Mouse (Mus musculus) midbrain, embryonic 14.5 days (tissue): ENCODE results near the gene Yod1. TPM values are rescaled to one million over a fixed set of nuclear protein-coding genes. Genes with fewer than 3 reads are reported as not detected.

Source experiments
- ATAC-seq: fragments of 200-750 bp; cut with Nextera tagmentation; 2 replicates; pipeline ENCODE4 v1.8.0; 2017; ENCODE audit warnings: moderate number of reproducible peaks, moderate library complexity; ENCODE audit not compliant: low FRiP score, low TSS enrichment
- DNase-seq: peaks from one replicate; pipeline ENCODE4 v3.0.0-alpha.2; 2015
- H3K27ac ChIP-seq: fragments of 300-500 bp; sonication (generic); replicated peaks from 2 replicates; pipeline ENCODE4 v1.5.1; 2014; ENCODE audit warnings: mild to moderate bottlenecking, low read depth, low read length, moderate library complexity
- H3K27me3 ChIP-seq: fragments of 300-500 bp; sonication (generic); 2 replicates; pipeline ENCODE4 v1.6.1; 2014; ENCODE audit warnings: low read length, control low read depth, mixed read lengths; ENCODE audit not compliant: control insufficient read depth, insufficient read depth
- H3K36me3 ChIP-seq: fragments of 300-500 bp; sonication (generic); 2 replicates; pipeline ENCODE4 v1.6.1; 2014; ENCODE audit warnings: low read length, control low read depth; ENCODE audit not compliant: control insufficient read depth, insufficient read depth
- H3K4me1 ChIP-seq: fragments of 300-500 bp; sonication (generic); 2 replicates; pipeline ENCODE4 v1.6.1; 2014; ENCODE audit warnings: mild to moderate bottlenecking, antibody characterized with exemption, low read length, control low read depth; ENCODE audit not compliant: control insufficient read depth, insufficient read depth
- H3K4me2 ChIP-seq: fragments of 300-500 bp; sonication (generic); 2 replicates; pipeline ENCODE4 v1.6.1; 2014; ENCODE audit warnings: mild to moderate bottlenecking, low read length, moderate library complexity
- H3K4me3 ChIP-seq: fragments of 300-500 bp; sonication (generic); replicated peaks from 2 replicates; pipeline ENCODE4 v1.5.1; 2014; ENCODE audit warnings: low read depth, low read length
- H3K9ac ChIP-seq: fragments of 300-500 bp; sonication (generic); replicated peaks from 2 replicates; pipeline ENCODE4 v1.6.1; 2014; ENCODE audit warnings: mild to moderate bottlenecking, low read length, moderate library complexity
- H3K9me3 ChIP-seq: fragments of 300-500 bp; sonication (generic); 2 replicates; pipeline ENCODE4 v1.6.1; 2016; ENCODE audit warnings: low read length, control low read depth, mixed read lengths; ENCODE audit not compliant: control insufficient read depth
- WGBS: fragments of 180-500 bp; shearing (Covaris S2); extraction: QIAGEN DNeasy Blood & Tissue Kit; methylation state at CpG from one replicate; pipeline ENCODE4 v1.1.7; 2014; 5-methylcytosine and 5-hydroxymethylcytosine counted together
- polyA plus RNA-seq: library from polyadenylated mRNA; unstranded; fragments of >200 nt; fragmentation: Nextera tagmentation; extraction: Ambion mirVana; gene quantifications from 2 replicates; pipeline ENCODE4 v1.2.1, GENCODE M21; 2014

Gene Yod1
- polyA plus RNA-seq, 1 experiment from 2014 or later, result 15.4 TPM

DNA sequence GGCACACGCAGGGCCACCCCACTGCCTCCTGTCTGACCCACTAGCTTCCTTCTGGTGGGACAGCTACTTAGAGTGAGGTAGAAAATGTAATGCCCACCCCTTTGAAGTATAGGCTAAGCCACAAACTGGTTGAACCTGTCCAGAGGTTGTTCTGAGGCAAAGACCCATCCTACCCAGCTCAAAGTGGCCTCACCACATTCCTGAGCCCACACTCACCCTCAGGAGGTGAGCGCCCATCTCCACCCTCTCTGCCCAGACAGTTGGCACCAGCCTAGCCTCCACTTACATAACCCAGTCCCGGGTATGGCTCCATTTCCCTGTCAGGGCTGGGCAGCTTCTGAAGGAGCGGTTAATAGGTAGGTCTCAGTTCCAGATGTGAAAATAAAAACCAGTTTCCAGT lies 53.4 kb downstream of the Yod1 start:
- Histone ChIP-seq H3K36me3 (no peaks in the 10 kb centered on the region), H3K27ac (no peak overlapping the region), H3K9me3 (no peaks in the 10 kb centered on the region), H3K27me3 (no peaks in the 10 kb centered on the region), H3K4me1 (no peaks in the 10 kb centered on the region), H3K9ac (no peak overlapping the region), H3K4me3 (no peak overlapping the region), H3K4me2 (no peak overlapping the region)
- DNase-seq (no peak), ATAC-seq (no peak)
- WGBS, result 93% methylated on average over 4 of the region's 4 CpGs

DNA sequence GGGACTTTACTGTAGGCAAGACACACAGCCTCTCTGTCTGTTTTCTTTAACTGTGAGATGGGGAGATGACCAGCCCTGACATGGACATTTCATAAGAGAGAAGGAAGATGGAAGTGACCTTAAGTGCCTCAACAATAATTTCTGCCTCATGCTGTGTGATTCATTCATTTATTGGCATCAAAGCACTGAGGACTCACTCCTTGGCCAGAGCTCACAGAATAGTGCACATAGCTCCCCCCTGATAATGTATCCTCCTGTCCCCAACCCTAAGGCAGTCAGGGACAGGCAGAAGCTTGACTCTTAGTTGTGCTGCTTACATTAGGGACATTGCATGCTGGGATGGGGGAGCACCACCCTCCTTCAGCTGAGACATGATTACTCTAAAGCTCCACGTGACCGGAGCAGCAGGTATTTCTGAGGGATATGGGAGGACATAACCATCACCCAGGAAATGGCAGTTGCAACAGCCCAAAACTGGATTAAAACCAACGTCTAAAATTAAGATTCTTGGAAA lies 53.9 kb downstream of the Yod1 start:
- H3K4me1 ChIP-seq, result no peaks in the 10 kb centered on the region
- H3K4me3 ChIP-seq, result no peak overlapping the region
- H3K36me3 ChIP-seq, result no peaks in the 10 kb centered on the region
- no peaks in the 10 kb centered on the region for H3K9me3 ChIP-seq
- no peak overlapping the region for H3K9ac ChIP-seq
- ATAC-seq, result no peak
- no peak overlapping the region for H3K4me2 ChIP-seq
- no peak overlapping the region for H3K27ac ChIP-seq
- no peak for DNase-seq
- 76% methylated on average over 3 of the region's 3 CpGs for WGBS
- no peaks in the 10 kb centered on the region for H3K27me3 ChIP-seq

Other genes starting within 250 kb of the Yod1 start
- gene Zp3r, start 87.7 kb upstream of the Yod1 start, polyA plus RNA-seq, result not detected in 2 replicates
- gene C4bp, start 55.7 kb upstream of the Yod1 start, polyA plus RNA-seq, result 0.16 TPM in 1 of 2 replicates, not detected in the other
- gene Gm29427, start 1.5 kb upstream of the Yod1 start, polyA plus RNA-seq, result not detected in 2 replicates
- gene Pfkfb2, start 11.9 kb downstream of the Yod1 start, polyA plus RNA-seq, result 21.9 and 24.8 TPM in 2 replicates
- 0.18 and 0.28 TPM in 2 replicates for gene AA986860, start 14.6 kb downstream of the Yod1 start, polyA plus RNA-seq
- gene Fcamr, start 83.6 kb downstream of the Yod1 start, polyA plus RNA-seq, result not detected in 2 replicates
- gene Pigr, start 109.4 kb downstream of the Yod1 start, polyA plus RNA-seq, result not detected in 2 replicates
- gene Fcmr, start 148.3 kb downstream of the Yod1 start, polyA plus RNA-seq, result not detected in 2 replicates
- not detected in 2 replicates for gene Il24, start 170.1 kb downstream of the Yod1 start, polyA plus RNA-seq
- not detected in 2 replicates for gene Il20, start 194.1 kb downstream of the Yod1 start, polyA plus RNA-seq
- gene Il19, start 222.8 kb downstream of the Yod1 start, polyA plus RNA-seq, result not detected in 2 replicates